Mouse (Mus musculus): ENCODE results near the gene Mfsd13b.
A peak's percentile ranks its signal among the peaks of the same experiment; 100 is the strongest.

- no peak for TF ChIP-seq CTCF (IDR thresholded peaks at IDR 0.05; ENCODE audit: low read depth)
- TF ChIP-seq EP300 (IDR thresholded peaks at IDR 0.05; ENCODE audit: low read depth) = peak; percentile 70
These were observed 48.6 kb upstream of the Mfsd13b start for GRCm38 (mm10) chr7:120933680-120934195.

Measured in liver, embryonic 14.5 days (tissue).